Mouse (Mus musculus): Measurements from ENCODE around the gene Obox8. TPM values are rescaled to one million over a fixed set of nuclear protein-coding genes. Genes with fewer than 3 reads are reported as not detected.

Obox8 gene
- polyA plus RNA-seq (2017; shearing (Covaris generic)) = not detected

GRCm38 (mm10) chr7:14333457-14333856 is at the start of gene Obox8:
Obox8 (minus strand) TSS chr7:14333557.

Other genes starting within 250 kb of the Obox8 start
- gene Sult2a3, start 210.5 kb downstream of the Obox8 start, polyA plus RNA-seq (2017; shearing (Covaris generic)) = not detected
- not detected for gene Sult2a6, start 78.7 kb downstream of the Obox8 start, polyA plus RNA-seq (2017; shearing (Covaris generic))
- gene Sult2a8, start 113.2 kb upstream of the Obox8 start, polyA plus RNA-seq (2017; shearing (Covaris generic)) = not detected
- gene Sult2a7, start 160.7 kb upstream of the Obox8 start, polyA plus RNA-seq (2017; shearing (Covaris generic)) = not detected
- gene Vmn1r90, start 229.9 kb upstream of the Obox8 start, polyA plus RNA-seq (2017; shearing (Covaris generic)) = not detected

Data from inflammation-experienced regulatory T-cells, adult 16 weeks (primary cell).